In genomic region chr10:111544311-111544710, GRCm38 (mm10) we compare ENCODE assay signal across 14 mouse cellular contexts. TPM values are rescaled to one million over a fixed set of nuclear protein-coding genes. Genes with fewer than 3 reads are reported as not detected.
A peak's percentile ranks its signal among the peaks of the same experiment; 100 is the strongest.
DNase-seq lines count a peak whose midpoint lies in the region; ATAC-seq and TF ChIP-seq lines count a peak whose summit lies in the region.
"Had no signal": no experiment of that assay in that cellular context is flagged by ENCODE, and none has a peak within 500 bp of the region (broad histone marks: within the 10 kb centered on the region; RNA-seq: fewer than 3 reads in every experiment).

No protein-coding gene starts in this region.

- H3K27me3 ChIP-seq in kidney, embryonic 15.5 days, result no peaks in the 10 kb centered on the region
- no peaks in the 10 kb centered on the region for H3K27me3 ChIP-seq in limb, embryonic 10.5 days (ENCODE audit: low read depth, poor library complexity, severe bottlenecking)
- H3K27me3 ChIP-seq in hindbrain, embryonic 16.5 days (replicated peaks; ENCODE audit: control insufficient read depth, insufficient read depth, low read length), result no peaks in the 10 kb centered on the region
- H3K27me3 ChIP-seq: forebrain, embryonic 13.5 days; limb, embryonic 13.5 days; megakaryocyte, embryonic 14.5 days had no signal

- H3K27ac ChIP-seq in gastrocnemius, adult 2 months, result peak overlapping the region; percentile 44
- H3K27ac ChIP-seq in kidney, embryonic 15.5 days, result peak overlapping the region; percentile 75; the same call in 1 of the 2 replicates
- peak overlapping the region; percentile 68; the same call in 1 of the 2 replicates for H3K27ac ChIP-seq in limb, embryonic 10.5 days
- no peak overlapping the region for H3K27ac ChIP-seq in hindbrain, embryonic 16.5 days (ENCODE audit: low read depth, low read length)
- H3K27ac ChIP-seq: forebrain, embryonic 13.5 days; limb, embryonic 13.5 days had no signal

- no peak overlapping the region for H3K4me3 ChIP-seq in gastrocnemius, adult 2 months
- no peak overlapping the region for H3K4me3 ChIP-seq in kidney, embryonic 15.5 days (replicated peaks)
- H3K4me3 ChIP-seq in limb, embryonic 10.5 days, result no peak overlapping the region
- H3K4me3 ChIP-seq in lung, adult 2 months (replicated peaks; ENCODE audit: extremely low read depth, low read depth, low read length), result no peak overlapping the region
- H3K4me3 ChIP-seq in hindbrain, embryonic 16.5 days (ENCODE audit: low read length), result no peak overlapping the region
- H3K4me3 ChIP-seq: forebrain, embryonic 13.5 days; limb, embryonic 13.5 days had no signal

- no peaks in the 10 kb centered on the region for H3K36me3 ChIP-seq in kidney, embryonic 15.5 days
- H3K36me3 ChIP-seq in limb, embryonic 10.5 days, result no peaks in the 10 kb centered on the region
- H3K36me3 ChIP-seq in hindbrain, embryonic 16.5 days (ENCODE audit: control insufficient read depth, insufficient read depth, low read length), result no peaks in the 10 kb centered on the region
- H3K36me3 ChIP-seq: limb, embryonic 13.5 days had no signal

- H3K9me3 ChIP-seq in kidney, embryonic 15.5 days (replicated peaks), result no peaks in the 10 kb centered on the region
- H3K9me3 ChIP-seq in limb, embryonic 10.5 days (replicated peaks), result no peaks in the 10 kb centered on the region
- no peaks in the 10 kb centered on the region; the same call in 1 of the 2 replicates for H3K9me3 ChIP-seq in hindbrain, embryonic 16.5 days (ENCODE audit: control insufficient read depth, low read length)
- H3K9me3 ChIP-seq: forebrain, embryonic 13.5 days; limb, embryonic 13.5 days had no signal

- no peak overlapping the region for H3K4me2 ChIP-seq in kidney, embryonic 15.5 days
- no peak overlapping the region for H3K4me2 ChIP-seq in hindbrain, embryonic 16.5 days (ENCODE audit: low read length)
- H3K4me2 ChIP-seq: forebrain, embryonic 13.5 days; limb, embryonic 13.5 days had no signal

- no peak for TF ChIP-seq CTCF in gastrocnemius, adult 2 months (IDR thresholded peaks at IDR 0.05)
- no peak for TF ChIP-seq CTCF in lung, adult 2 months (IDR thresholded peaks at IDR 0.05; ENCODE audit: insufficient read depth, low read length)

- no peak for TF ChIP-seq POLR2A in lung, adult 2 months (IDR thresholded peaks at IDR 0.05; ENCODE audit: borderline replicate concordance, extremely low read depth, low read depth, low read length)

- intact Hi-C loops in gastrocnemius, adult 2 months (cut with DNase I), result no loop called here
- intact Hi-C loops in gastrocnemius, postnatal 14 days (cut with DNase I; ENCODE audit: low total_unique reads), result no loop called here

- no peak for DNase-seq in gastrocnemius, adult 2 months
- DNase-seq in gastrocnemius, postnatal 14 days, result no peak
- no peak for DNase-seq in kidney, adult 18-20 months
- DNase-seq in 3T3-L1 (ENCODE audit: low read depth, low spot score), result peak; percentile 84
- DNase-seq in limb, embryonic 10.5 days (ENCODE audit: low spot score), result no peak
- no peak for DNase-seq in lung, adult 2 months
- DNase-seq: cerebellum, adult 2 months; cerebellum, postnatal 36 days; thymus, adult 2 months had no signal

- 81% methylated on average over 4 of the region's 4 CpGs for WGBS in kidney, embryonic 15.5 days
- WGBS in limb, embryonic 10.5 days, result 85% methylated on average over 4 of the region's 4 CpGs
- WGBS in lung, adult 2 months, result 64% methylated on average over 4 of the region's 4 CpGs
- WGBS in hindbrain, embryonic 16.5 days, result 76% methylated on average over 4 of the region's 4 CpGs

- ATAC-seq in kidney, embryonic 15.5 days (replicated peaks; ENCODE audit: low FRiP score), result no peak
- no peak for ATAC-seq in hindbrain, embryonic 16.5 days
- ATAC-seq: forebrain, embryonic 13.5 days had no signal

- no peak overlapping the region for H3K9ac ChIP-seq in kidney, embryonic 15.5 days
- H3K9ac ChIP-seq in hindbrain, embryonic 16.5 days (ENCODE audit: low read depth, low read length), result no peak overlapping the region
- H3K9ac ChIP-seq: forebrain, embryonic 13.5 days; limb, embryonic 13.5 days had no signal

- peaks cover 42% of the 10 kb centered on the region for H3K4me1 ChIP-seq in kidney, embryonic 15.5 days
- peaks cover 46% of the 10 kb centered on the region for H3K4me1 ChIP-seq in limb, embryonic 10.5 days
- H3K4me1 ChIP-seq in lung, adult 2 months (ENCODE audit: control insufficient read depth, insufficient read depth, low read length), result peaks cover 8% of the 10 kb centered on the region
- H3K4me1 ChIP-seq in hindbrain, embryonic 16.5 days (ENCODE audit: control insufficient read depth, insufficient read depth, low read depth, low read length), result no peaks in the 10 kb centered on the region; the same call in 1 of the 2 replicates

RNA-seq across cellular contexts. Expression of gene Phlda1, which starts 38.2 kb away (rescaled TPM):
- 1 to 10 TPM; 4.2 to 4.9 TPM for total RNA-seq in gastrocnemius, adult 2 months (2021)
- total RNA-seq in gastrocnemius, postnatal 14 days (2021), result 1 to 10 TPM; 6.2 to 6.4 TPM
- polyA plus RNA-seq in kidney, embryonic 15.5 days (2015; fragmentation: Nextera tagmentation; extraction: Ambion mirVana), result 38.2 and 38.6 TPM in 2 replicates
- polyA plus RNA-seq in limb, embryonic 10.5 days (2016; fragmentation: Nextera tagmentation; extraction: Ambion mirVana), result 19.8 and 20.1 TPM in 2 replicates
- polyA plus RNA-seq in lung, adult 2 months (2012; rRNA removed), result 32.7 and 54.1 TPM in 2 replicates
- polyA plus RNA-seq in hindbrain, embryonic 16.5 days (2015; fragmentation: Nextera tagmentation; extraction: Ambion mirVana), result 54.4 and 54.8 TPM in 2 replicates
